Mouse (Mus musculus) ES-Bruce4 (cell line): ENCODE data around the gene Klf4. TPM values are rescaled to one million over a fixed set of nuclear protein-coding genes. Genes with fewer than 3 reads are reported as not detected.
A peak's percentile ranks its signal among the peaks of the same experiment; 100 is the strongest.

Source experiments
- H3K27ac ChIP-seq: 2 replicates; pipeline ENCODE4 v1.5.1; 2012; ENCODE audit warnings: low read length, inconsistent platforms; ENCODE audit not compliant: insufficient read depth
- H3K27me3 ChIP-seq: 2 replicates; pipeline ENCODE4 v1.6.1; 2012; ENCODE audit warnings: mild to moderate bottlenecking, low read length, inconsistent platforms; ENCODE audit not compliant: control insufficient read depth, poor library complexity, insufficient read depth, severe bottlenecking
- H3K36me3 ChIP-seq: 2 replicates; pipeline ENCODE4 v1.6.1; 2012; ENCODE audit warnings: inconsistent platforms, mild to moderate bottlenecking, low read length, moderate library complexity; ENCODE audit not compliant: control insufficient read depth, poor library complexity, insufficient read depth, severe bottlenecking
- H3K4me1 ChIP-seq: one replicate; pipeline ENCODE4 v1.8.1; 2011; ENCODE audit warnings: low read length; ENCODE audit not compliant: control insufficient read depth, insufficient read depth
- H3K4me3 ChIP-seq: 2 replicates; pipeline ENCODE4 v1.5.1; 2011; ENCODE audit warnings: low read depth, mild to moderate bottlenecking, low read length
- H3K9ac ChIP-seq: 2 replicates; pipeline ENCODE4 v1.6.1; 2012; ENCODE audit warnings: low read depth, mild to moderate bottlenecking, inconsistent platforms; ENCODE audit not compliant: poor library complexity, severe bottlenecking
- H3K9me3 ChIP-seq: replicated peaks from 2 replicates; pipeline ENCODE4 v1.6.1; 2012; ENCODE audit warnings: mild to moderate bottlenecking, low read length, inconsistent platforms; ENCODE audit not compliant: control insufficient read depth, poor library complexity, insufficient read depth, severe bottlenecking
- CTCF ChIP-seq: IDR thresholded peaks from one replicate; pipeline ENCODE4 v1.8.1; 2011; ENCODE audit warnings: low read depth, low read length
- EP300 ChIP-seq: IDR thresholded peaks from 2 replicates; pipeline ENCODE4 v1.6.1; 2011; ENCODE audit warnings: low read depth, low read length; ENCODE audit not compliant: insufficient read depth
- POLR2A ChIP-seq: IDR thresholded peaks from one replicate; pipeline ENCODE4 v1.8.1; 2011; ENCODE audit warnings: low read length; ENCODE audit not compliant: insufficient read depth
- polyA plus RNA-seq: library from polyadenylated mRNA; stranded (reverse); fragments of >200 nt; gene quantifications from 2 replicates; pipeline ENCODE4 v1.2.4, GENCODE M21; 2011; ENCODE audit warnings: low read depth; ENCODE audit not compliant: missing spikeins, insufficient read depth, insufficient read length

Klf4 gene
- polyA plus RNA-seq, 1 experiment, result 59.2 TPM

DNA sequence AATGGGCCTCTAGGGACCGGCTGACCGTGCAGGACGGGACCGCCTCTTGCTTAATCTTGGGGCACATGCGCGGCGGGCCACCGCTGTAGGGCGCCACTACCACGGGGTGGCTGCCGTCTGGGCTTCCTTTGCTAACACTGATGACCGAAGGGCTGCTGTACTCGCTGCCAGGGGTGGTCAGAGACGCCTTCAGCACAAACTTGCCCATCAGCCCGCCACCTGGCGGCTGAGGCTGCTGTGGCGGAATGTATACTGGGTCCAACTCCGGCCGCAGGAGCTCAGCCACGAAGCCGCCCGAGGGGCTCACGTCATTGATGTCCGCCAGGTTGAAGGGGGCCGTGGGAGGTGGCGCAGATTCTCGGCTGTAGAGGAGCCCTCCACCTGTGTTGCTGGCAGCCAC is 2.0 kb downstream of the Klf4 start:
- Histone ChIP-seq H3K4me1 (peaks cover 2% of the 10 kb centered on the region), H3K27ac (no peak overlapping the region), H3K9ac (peak overlapping the region; percentile 79), H3K4me3 (peak overlapping the region; percentile 90), H3K36me3 (peaks cover 34% of the 10 kb centered on the region), H3K27me3 (no peaks in the 10 kb centered on the region), H3K9me3 (no peaks in the 10 kb centered on the region)
- peak; percentile 54 for TF ChIP-seq CTCF
- no peak for TF ChIP-seq POLR2A
- TF ChIP-seq EP300, result no peak

DNA sequence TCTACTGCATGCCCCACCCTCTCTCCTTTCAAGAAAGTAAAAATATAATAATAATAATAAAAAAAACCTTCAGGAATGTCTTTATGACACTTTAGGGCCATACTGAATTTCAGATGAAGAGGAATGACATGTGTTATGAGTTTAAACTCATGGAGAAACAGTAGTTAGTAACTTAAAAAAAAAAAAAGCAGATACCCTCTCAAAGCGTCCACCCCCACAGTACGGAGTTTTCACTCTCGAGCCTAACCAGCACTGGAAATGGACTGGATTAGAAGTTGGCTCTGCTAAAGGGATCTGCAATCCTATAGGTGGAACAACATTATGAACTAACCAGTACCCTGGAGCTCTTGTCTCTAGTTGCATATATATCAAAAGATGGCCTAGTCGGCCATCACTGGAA is 3.9 kb downstream of the Klf4 start:
- Histone ChIP-seq H3K27ac (no peak overlapping the region), H3K9ac (peak overlapping the region; percentile 45), H3K9me3 (no peaks in the 10 kb centered on the region), H3K4me3 (no peak overlapping the region), H3K4me1 (no peaks in the 10 kb centered on the region), H3K36me3 (peaks cover 34% of the 10 kb centered on the region), H3K27me3 (no peaks in the 10 kb centered on the region)
- TF ChIP-seq CTCF, result no peak
- TF ChIP-seq POLR2A, result no peak
- no peak for TF ChIP-seq EP300

DNA sequence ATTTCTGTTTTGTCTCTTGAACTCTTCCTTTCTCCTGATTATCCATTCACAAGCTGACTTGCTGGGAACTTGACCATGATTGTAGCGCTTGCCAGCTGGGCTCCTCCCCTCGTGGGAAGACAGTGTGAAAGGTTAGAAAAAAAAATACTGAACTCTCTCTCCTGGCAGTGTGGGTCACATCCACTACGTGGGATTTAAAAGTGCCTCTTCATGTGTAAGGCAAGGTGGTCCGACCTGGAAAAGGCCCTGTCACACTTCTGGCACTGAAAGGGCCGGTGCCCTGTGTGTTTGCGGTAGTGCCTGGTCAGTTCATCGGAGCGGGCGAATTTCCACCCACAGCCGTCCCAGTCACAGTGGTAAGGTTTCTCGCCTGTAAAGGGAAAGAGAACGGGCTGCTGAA is 4.3 kb downstream of the Klf4 start:
- Histone ChIP-seq H3K4me1 (no peaks in the 10 kb centered on the region), H3K9ac (peak overlapping the region; percentile 45), H3K27ac (0 out of 2 replicates have a peak overlapping the region, but pooled peaks have one; percentile 10), H3K4me3 (no peak overlapping the region), H3K36me3 (peaks cover 34% of the 10 kb centered on the region), H3K9me3 (no peaks in the 10 kb centered on the region), H3K27me3 (no peaks in the 10 kb centered on the region)
- no peak for TF ChIP-seq EP300
- no peak for TF ChIP-seq CTCF
- no peak for TF ChIP-seq POLR2A

DNA sequence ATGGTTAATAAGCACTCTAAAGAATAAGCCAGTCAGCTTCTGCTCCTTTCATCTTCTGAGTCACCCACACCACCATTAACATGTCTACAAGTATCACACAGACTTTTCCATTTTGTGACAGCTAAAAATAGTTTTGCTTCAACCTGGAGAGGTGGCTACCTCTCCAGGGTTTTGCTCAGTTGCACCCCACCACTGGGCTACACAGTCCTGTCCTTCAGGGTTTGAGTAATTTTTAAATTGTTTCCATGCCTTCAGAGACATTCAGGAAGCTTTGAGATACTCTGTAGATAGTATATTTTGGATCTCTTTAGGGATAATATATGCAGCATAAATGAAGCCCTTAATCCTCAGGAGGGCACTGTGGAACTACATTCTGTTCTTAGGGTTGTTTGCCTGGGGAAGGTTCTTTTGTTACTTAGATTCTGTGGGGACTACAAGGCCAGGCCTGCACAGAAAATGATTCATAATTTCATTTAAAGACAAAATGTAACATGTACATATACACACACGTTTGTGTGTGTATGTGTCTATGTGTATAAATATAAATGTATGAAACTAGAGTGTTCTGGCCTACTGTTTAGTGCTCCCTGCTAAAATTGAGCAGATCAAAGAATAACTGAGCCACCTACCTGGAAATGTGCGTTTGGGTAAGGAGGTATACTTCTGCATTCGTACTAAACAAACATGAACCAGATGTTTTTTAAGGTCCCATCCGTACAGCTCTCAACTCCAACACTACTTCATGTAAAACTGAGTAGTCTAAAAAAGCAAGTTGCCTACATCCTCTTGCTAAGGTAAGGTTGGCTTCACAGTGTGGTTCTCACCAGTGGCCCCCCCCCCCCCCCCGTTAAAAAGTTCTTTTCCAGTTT is 5.8 kb downstream of the Klf4 start:
- no peak overlapping the region for H3K9ac ChIP-seq
- TF ChIP-seq EP300 (no peak), CTCF (no peak), POLR2A (no peak)
- no peak overlapping the region for H3K27ac ChIP-seq
- H3K27me3 ChIP-seq, result no peaks in the 10 kb centered on the region
- H3K4me1 ChIP-seq, result peaks cover 1% of the 10 kb centered on the region
- no peak overlapping the region for H3K4me3 ChIP-seq
- peaks cover 34% of the 10 kb centered on the region for H3K36me3 ChIP-seq
- no peaks in the 10 kb centered on the region for H3K9me3 ChIP-seq

DNA sequence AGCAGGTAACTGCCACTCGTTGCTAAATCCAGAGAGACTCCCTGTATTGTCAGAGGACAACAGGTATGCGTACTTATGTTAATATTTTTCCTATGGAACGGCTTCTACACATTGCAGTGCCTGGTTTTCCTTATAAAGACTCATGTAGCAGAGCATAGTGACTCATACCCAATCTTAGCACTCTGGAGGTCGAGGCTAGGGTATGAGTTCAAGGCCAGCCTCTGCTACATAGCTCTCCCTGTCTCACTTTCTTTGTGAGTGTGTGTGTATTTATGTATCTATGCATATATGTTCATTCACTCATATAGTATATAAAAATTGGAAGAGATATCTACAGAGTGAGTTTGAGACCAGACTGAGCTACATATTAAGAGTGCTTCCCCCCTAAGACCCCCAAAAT is 8.3 kb downstream of the Klf4 start:
- Histone ChIP-seq H3K27me3 (peaks cover 1% of the 10 kb centered on the region; the same call in 1 of the 2 replicates), H3K9me3 (no peaks in the 10 kb centered on the region), H3K4me1 (peaks cover 2% of the 10 kb centered on the region), H3K36me3 (peaks cover 16% of the 10 kb centered on the region), H3K9ac (no peak overlapping the region), H3K27ac (no peak overlapping the region), H3K4me3 (no peak overlapping the region)
- TF ChIP-seq POLR2A (no peak), EP300 (no peak), CTCF (no peak)

DNA sequence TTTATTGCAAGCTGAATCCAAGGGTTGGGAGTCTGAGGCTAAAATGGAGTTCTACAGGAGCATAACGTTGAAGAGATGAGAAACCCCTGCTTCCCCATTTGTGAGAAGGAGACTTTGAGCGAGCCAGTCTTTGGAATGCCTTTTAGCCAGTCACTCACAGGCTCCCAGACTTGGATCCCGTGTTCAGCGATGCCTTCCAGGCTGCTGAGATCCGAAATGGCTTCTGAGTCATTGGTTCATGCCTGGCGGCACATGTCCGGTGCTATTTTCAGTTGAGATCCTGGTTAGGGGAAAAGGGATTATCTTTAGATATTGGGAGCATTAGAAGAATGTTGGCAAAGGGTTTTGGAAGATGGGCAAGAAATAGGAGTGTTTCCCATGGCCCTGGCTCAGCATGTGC is 14.8 kb downstream of the Klf4 start:
- Histone ChIP-seq H3K36me3 (no peaks in the 10 kb centered on the region), H3K9me3 (peaks cover 4% of the 10 kb centered on the region), H3K4me1 (peaks cover 4% of the 10 kb centered on the region), H3K9ac (no peak overlapping the region), H3K27me3 (peaks cover 1% of the 10 kb centered on the region; the same call in 1 of the 2 replicates), H3K4me3 (no peak overlapping the region), H3K27ac (no peak overlapping the region)
- TF ChIP-seq POLR2A (no peak), EP300 (no peak), CTCF (no peak)
